Mouse (Mus musculus): ENCODE data around the gene Amdhd1.

DNA sequence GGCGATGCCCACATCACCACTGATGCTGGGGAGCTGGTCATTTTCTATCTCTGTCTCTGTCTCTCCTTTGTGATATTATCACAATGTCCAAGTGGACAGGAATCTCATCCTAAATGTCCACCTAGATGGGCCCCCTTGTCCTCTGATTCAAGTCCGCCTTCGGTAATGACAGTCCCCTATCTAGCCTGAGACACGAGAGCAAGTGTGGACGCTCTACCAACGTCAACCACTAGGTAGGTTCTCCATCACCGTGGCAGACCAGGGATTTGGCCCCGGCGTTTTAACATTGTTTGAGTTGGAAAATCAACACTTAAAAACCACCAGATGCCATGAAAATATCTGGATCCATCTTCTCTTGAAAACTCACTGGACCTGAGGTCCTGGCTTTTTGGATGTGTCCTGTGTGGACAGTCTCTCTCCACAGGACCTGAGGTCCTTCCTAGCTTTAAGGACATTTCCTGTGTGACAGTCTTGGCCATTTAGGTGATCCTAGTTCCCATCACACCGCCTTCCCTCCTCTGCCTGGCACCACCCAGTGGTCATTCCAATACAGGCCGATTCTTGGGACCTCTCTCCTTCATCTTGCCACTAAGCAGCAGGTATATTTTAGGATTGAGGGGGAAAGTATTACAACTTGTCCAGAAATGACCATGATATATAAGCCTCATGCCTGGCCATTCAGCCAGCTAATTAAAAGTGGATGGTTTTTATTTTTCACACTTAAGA lies 28.2 kb upstream of the Amdhd1 start:
- TF ChIP-seq CTCF (IDR thresholded peaks at IDR 0.05; ENCODE audit: low read depth, low read length) (no peak), POLR2A (IDR thresholded peaks at IDR 0.05; ENCODE audit: borderline replicate concordance, low read depth, low read length) (no peak)

Measured in bone marrow macrophage, adult 2 months (primary cell).